In genomic region chrX:12009046-12009445, GRCm38 (mm10) we compare ENCODE assay signal across 30 mouse cellular contexts.
A peak's percentile ranks its signal among the peaks of the same experiment; 100 is the strongest.
DNase-seq lines count a peak whose midpoint lies in the region; ATAC-seq and TF ChIP-seq lines count a peak whose summit lies in the region.
"Had no signal": no experiment of that assay in that cellular context is flagged by ENCODE, and none has a peak within 500 bp of the region (broad histone marks: within the 10 kb centered on the region; RNA-seq: fewer than 3 reads in every experiment).

No protein-coding gene starts in this region.

- no peaks in the 10 kb centered on the region for H3K36me3 ChIP-seq in kidney, embryonic 15.5 days
- H3K36me3 ChIP-seq: embryonic facial prominence, embryonic 10.5 days; embryonic facial prominence, embryonic 15.5 days; heart, embryonic 12.5 days; limb, embryonic 12.5 days; liver, embryonic 15.5 days; lung, embryonic 15.5 days; neural tube, embryonic 13.5 days had no signal

- no peak overlapping the region for H3K4me2 ChIP-seq in kidney, embryonic 15.5 days
- H3K4me2 ChIP-seq: embryonic facial prominence, embryonic 15.5 days; forebrain, embryonic 13.5 days; heart, embryonic 12.5 days; hindbrain, embryonic 14.5 days; limb, embryonic 12.5 days; liver, embryonic 15.5 days; lung, embryonic 15.5 days; midbrain, embryonic 11.5 days; neural tube, embryonic 13.5 days had no signal

- peak; percentile 21 to 53 for DNase-seq in cerebellum, postnatal 10 days
- DNase-seq in cerebellum, adult 8-10 months = no peak
- no peak for DNase-seq in kidney, adult 18-20 months
- peak; percentile 43 for DNase-seq in retina, postnatal 1 day
- no peak for DNase-seq in retina, embryonic 14.5 days (ENCODE audit: low spot score)
- DNase-seq in brain, embryonic 14.5 days (ENCODE audit: low read depth) = peak; percentile 62
- DNase-seq: adrenal gland, adult 2 months; cerebellum, adult 11 months; gastrocnemius, adult 2 months; gastrocnemius, postnatal 36 days; heart, adult 2 months; heart, postnatal 4 days; kidney, adult 2 months; lung, postnatal 36 days; thymus, postnatal 4 days had no signal

- H3K4me3 ChIP-seq in kidney, embryonic 15.5 days (replicated peaks) = no peak overlapping the region
- H3K4me3 ChIP-seq: embryonic facial prominence, embryonic 10.5 days; embryonic facial prominence, embryonic 15.5 days; forebrain, embryonic 13.5 days; gastrocnemius, adult 2 months; heart, adult 2 months; heart, embryonic 12.5 days; left cerebral cortex, adult 2 months; limb, embryonic 12.5 days; liver, embryonic 15.5 days; lung, embryonic 15.5 days; neural tube, embryonic 13.5 days had no signal

- no peak for ATAC-seq in kidney, embryonic 15.5 days (replicated peaks; ENCODE audit: low FRiP score)
- ATAC-seq: forebrain, embryonic 13.5 days; inflammation-experienced regulatory T-cells, adult 6 months had no signal

- no peak overlapping the region for H3K9ac ChIP-seq in kidney, embryonic 15.5 days
- H3K9ac ChIP-seq: embryonic facial prominence, embryonic 15.5 days; forebrain, embryonic 13.5 days; heart, embryonic 12.5 days; hindbrain, embryonic 14.5 days; limb, embryonic 12.5 days; liver, embryonic 15.5 days; lung, embryonic 15.5 days; neural tube, embryonic 13.5 days had no signal

- TF ChIP-seq CTCF in brain, embryonic 14.5 days (IDR thresholded peaks at IDR 0.05; ENCODE audit: borderline replicate concordance, extremely low read depth, insufficient read depth, insufficient read length) = no peak

- peaks cover 39% of the 10 kb centered on the region for H3K4me1 ChIP-seq in kidney, embryonic 15.5 days

- no peak for TF ChIP-seq POLR2A in brain, embryonic 14.5 days (IDR thresholded peaks at IDR 0.05; ENCODE audit: borderline replicate concordance, extremely low read depth, insufficient read depth, insufficient read length, poor library complexity, severe bottlenecking)

- H3K9me3 ChIP-seq in kidney, embryonic 15.5 days (replicated peaks) = no peaks in the 10 kb centered on the region
- H3K9me3 ChIP-seq: embryonic facial prominence, embryonic 10.5 days; embryonic facial prominence, embryonic 15.5 days; forebrain, embryonic 13.5 days; heart, embryonic 12.5 days; limb, embryonic 12.5 days; liver, embryonic 15.5 days; lung, embryonic 15.5 days; neural tube, embryonic 13.5 days had no signal

- 0 out of 2 replicates have a peak overlapping the region, but pooled peaks have one; percentile 27 for H3K27ac ChIP-seq in kidney, embryonic 15.5 days
- H3K27ac ChIP-seq: embryonic facial prominence, embryonic 10.5 days; embryonic facial prominence, embryonic 15.5 days; gastrocnemius, adult 2 months; heart, adult 2 months; hindbrain, embryonic 14.5 days; kidney, postnatal 0 days; left cerebral cortex, adult 2 months; limb, embryonic 12.5 days; liver, embryonic 15.5 days; lung, embryonic 15.5 days; neural tube, embryonic 13.5 days; stomach, postnatal 0 days had no signal

- peaks cover 57% of the 10 kb centered on the region for H3K27me3 ChIP-seq in kidney, embryonic 15.5 days

- 46% methylated on average over 3 of the region's 3 CpGs for WGBS in kidney, embryonic 15.5 days

Comparison
In these comparisons a context has a peak if more than half of its experiments do, and no peak if none do; other contexts are left out.
1. DNase-seq: peak in cerebellum, postnatal 10 days (2 of 2), retina, postnatal 1 day (single experiment) and brain, embryonic 14.5 days (single experiment); none in cerebellum, adult 8-10 months (single experiment), kidney, adult 18-20 months (single experiment) and retina, embryonic 14.5 days (single experiment).